Mouse (Mus musculus) macrophage (primary cell): ENCODE measurements around the gene Cyp2e1. TPM values are rescaled to one million over a fixed set of nuclear protein-coding genes. Genes with fewer than 3 reads are reported as not detected.
"Not testable (repeated sequence)": the region's sequence is repeated elsewhere in the genome, so short reads cannot be mapped to it uniquely, and the experiment has no call there.

ENCODE experiments used
- H3K27ac ChIP-seq: fragments of 350-480 bp; formaldehyde crosslinking; 2 replicates; pipeline ENCODE4 v1.9.0; 2021
- H3K36me3 ChIP-seq: fragments of 350-480 bp; formaldehyde crosslinking; 2 replicates; pipeline ENCODE4 v1.9.0; 2021; ENCODE audit errors: inconsistent target
- H3K4me3 ChIP-seq: fragments of 350-480 bp; formaldehyde crosslinking; 2 replicates; pipeline ENCODE4 v1.9.0; 2021; ENCODE audit errors: inconsistent target
- H3K79me2 ChIP-seq: fragments of 350-480 bp; formaldehyde crosslinking; 2 replicates; pipeline ENCODE4 v1.9.0; 2021; ENCODE audit errors: inconsistent target
- WGBS: methylation state at CpG from one replicate; pipeline ENCODE4 v1.1.7; 2026; ENCODE audit warnings: inconsistent platforms; ENCODE audit not compliant: missing documents; 5-methylcytosine and 5-hydroxymethylcytosine counted together
- polyA plus RNA-seq: library from polyadenylated mRNA; stranded (reverse); fragments of 250-400 nt; gene quantifications from 3 replicates; pipeline ENCODE4 v1.2.4, GENCODE M21; 2018; ENCODE audit warnings: inconsistent platforms
- total RNA-seq, 78 experiments: library from RNA; depleted of rRNA; stranded (reverse); fragments of 250-400 nt; gene quantifications; 1 replicate in 9 of 78; 2 replicates in 24 of 78; 3 replicates in 43 of 78; 4 replicates in 2 of 78; pipeline ENCODE4 v1.2.4; 2018; ENCODE audit warnings: inconsistent platforms in 56 of 78

Cyp2e1 gene
- total RNA-seq (2018; cell fraction: chromatin; rRNA removed): not detected
- total RNA-seq (2018; cell fraction: cytosol; rRNA removed): not detected
- total RNA-seq (2018; cell fraction: nucleus; rRNA removed): not detected
- polyA plus RNA-seq: not detected in 3 replicates

- H3K79me2 ChIP-seq: no peaks in the 10 kb centered on the region
- 89% methylated on average over 7 of the region's 7 CpGs for WGBS
- H3K27ac ChIP-seq: no peak within 1 kb of the TSS
- no peak within 1 kb of the TSS for H3K4me3 ChIP-seq
- no peaks in the 10 kb centered on the region for H3K36me3 ChIP-seq
Observed at GRCm38 (mm10) chr7:140763447-140764020, at the start of gene Cyp2e1. Gene Cyp2e1 (plus strand): TSS chr7:140763739.

GRCm38 (mm10) chr7:140717155-140718055 lies 46.1 kb upstream of the Cyp2e1 start:
- H3K36me3 ChIP-seq: no peaks in the 10 kb centered on the region
- WGBS: 72% methylated on average over 7 of the region's 7 CpGs
- H3K79me2 ChIP-seq: no peaks in the 10 kb centered on the region
- no peak overlapping the region for H3K27ac ChIP-seq
- H3K4me3 ChIP-seq: no peak overlapping the region

GRCm38 (mm10) chr7:140721095-140721494 lies 42.4 kb upstream of the Cyp2e1 start:
- Histone ChIP-seq H3K27ac (no peak overlapping the region), H3K79me2 (no peaks in the 10 kb centered on the region), H3K36me3 (no peaks in the 10 kb centered on the region), H3K4me3 (no peak overlapping the region)
- WGBS: 83% methylated on average over 6 of the region's 6 CpGs

GRCm38 (mm10) chr7:140725558-140725957 lies 38.0 kb upstream of the Cyp2e1 start:
- H3K4me3 ChIP-seq: no peak overlapping the region
- no peaks in the 10 kb centered on the region for H3K79me2 ChIP-seq
- no peaks in the 10 kb centered on the region for H3K36me3 ChIP-seq
- no peak overlapping the region for H3K27ac ChIP-seq

- H3K4me3 ChIP-seq: no peak overlapping the region
- 61% methylated on average over 2 of the region's 2 CpGs for WGBS
- no peak overlapping the region for H3K27ac ChIP-seq
- no peaks in the 10 kb centered on the region for H3K36me3 ChIP-seq
- no peaks in the 10 kb centered on the region for H3K79me2 ChIP-seq
Observed at GRCm38 (mm10) chr7:140733162-140733561, 30.4 kb upstream of the Cyp2e1 start.

- no peak overlapping the region for H3K4me3 ChIP-seq
- WGBS: 90% methylated on average over 3 of the region's 3 CpGs
- no peaks in the 10 kb centered on the region for H3K36me3 ChIP-seq
- no peak overlapping the region for H3K27ac ChIP-seq
- no peaks in the 10 kb centered on the region for H3K79me2 ChIP-seq
Observed at GRCm38 (mm10) chr7:140747402-140747801, 16.1 kb upstream of the Cyp2e1 start.

- H3K79me2 ChIP-seq: no peaks in the 10 kb centered on the region
- no peak overlapping the region for H3K27ac ChIP-seq
- H3K36me3 ChIP-seq: no peaks in the 10 kb centered on the region
- H3K4me3 ChIP-seq: no peak overlapping the region
- 86% methylated on average over 5 of the region's 6 CpGs for WGBS
Observed at GRCm38 (mm10) chr7:140748116-140748826, 15.3 kb upstream of the Cyp2e1 start.

GRCm38 (mm10) chr7:140748827-140749160 lies 14.7 kb upstream of the Cyp2e1 start:
- no peak overlapping the region for H3K27ac ChIP-seq
- H3K79me2 ChIP-seq: no peaks in the 10 kb centered on the region
- no peak overlapping the region for H3K4me3 ChIP-seq
- no peaks in the 10 kb centered on the region for H3K36me3 ChIP-seq
- WGBS: 74% methylated on average over 3 of the region's 3 CpGs

- Histone ChIP-seq H3K79me2 (no peaks in the 10 kb centered on the region), H3K4me3 (no peak overlapping the region), H3K27ac (no peak overlapping the region), H3K36me3 (no peaks in the 10 kb centered on the region)
Observed at GRCm38 (mm10) chr7:140754556-140754955, 9.0 kb upstream of the Cyp2e1 start.

- H3K36me3 ChIP-seq: no peaks in the 10 kb centered on the region
- WGBS: 59% methylated on average over 4 of the region's 4 CpGs
- no peak overlapping the region for H3K4me3 ChIP-seq
- H3K27ac ChIP-seq: no peak overlapping the region
- H3K79me2 ChIP-seq: no peaks in the 10 kb centered on the region
Observed at GRCm38 (mm10) chr7:140756151-140756854, 7.2 kb upstream of the Cyp2e1 start.

GRCm38 (mm10) chr7:140760647-140761046 lies 2.9 kb upstream of the Cyp2e1 start:
- H3K36me3 ChIP-seq: no peaks in the 10 kb centered on the region
- no peak overlapping the region for H3K4me3 ChIP-seq
- H3K27ac ChIP-seq: no peak overlapping the region
- H3K79me2 ChIP-seq: no peaks in the 10 kb centered on the region

- not testable (repeated sequence) for H3K4me3 ChIP-seq, H3K79me2 ChIP-seq, H3K27ac ChIP-seq, H3K36me3 ChIP-seq
- 82% methylated on average over 1 of the region's 1 CpGs for WGBS
Observed at GRCm38 (mm10) chr7:140765391-140765790, 1.9 kb downstream of the Cyp2e1 start.

GRCm38 (mm10) chr7:140765888-140766739 lies 2.6 kb downstream of the Cyp2e1 start:
- Histone ChIP-seq H3K27ac (no peak overlapping the region), H3K79me2 (no peaks in the 10 kb centered on the region), H3K4me3 (no peak overlapping the region), H3K36me3 (no peaks in the 10 kb centered on the region)
- WGBS: 49% methylated on average over 12 of the region's 12 CpGs

GRCm38 (mm10) chr7:140780548-140780947 lies 17.0 kb downstream of the Cyp2e1 start:
- Histone ChIP-seq H3K36me3 (no peaks in the 10 kb centered on the region), H3K4me3 (no peak overlapping the region), H3K79me2 (no peaks in the 10 kb centered on the region), H3K27ac (no peak overlapping the region)
- WGBS: 89% methylated on average over 4 of the region's 4 CpGs
